Mouse (Mus musculus) thymus, postnatal 0 days (tissue): Measurements from ENCODE around the gene Ambra1. TPM values are rescaled to one million over a fixed set of nuclear protein-coding genes. Genes with fewer than 3 reads are reported as not detected.

Experiments
- DNase-seq: peaks from one replicate; pipeline ENCODE4 v3.0.0-alpha.2; 2015; ENCODE audit warnings: low spot score
- microRNA-seq: library from miRNA; unstranded; fragments of <30 nt; microRNA quantifications from one replicate; pipeline ENCODE4, GENCODE M21; 2016; ENCODE audit warnings: borderline number of aligned reads
- polyA plus RNA-seq: library from polyadenylated mRNA; unstranded; fragments of >200 nt; fragmentation: Nextera tagmentation; extraction: Ambion mirVana; gene quantifications from 2 replicates; pipeline ENCODE4 v1.2.1, GENCODE M21; 2015

Ambra1 gene
- polyA plus RNA-seq, 1 experiment from 2014 or later: 13.0 TPM

GRCm38 (mm10) chr2:91959544-91960410 lies 229.8 kb downstream of the Ambra1 start:
- DNase-seq: no peak

DNA sequence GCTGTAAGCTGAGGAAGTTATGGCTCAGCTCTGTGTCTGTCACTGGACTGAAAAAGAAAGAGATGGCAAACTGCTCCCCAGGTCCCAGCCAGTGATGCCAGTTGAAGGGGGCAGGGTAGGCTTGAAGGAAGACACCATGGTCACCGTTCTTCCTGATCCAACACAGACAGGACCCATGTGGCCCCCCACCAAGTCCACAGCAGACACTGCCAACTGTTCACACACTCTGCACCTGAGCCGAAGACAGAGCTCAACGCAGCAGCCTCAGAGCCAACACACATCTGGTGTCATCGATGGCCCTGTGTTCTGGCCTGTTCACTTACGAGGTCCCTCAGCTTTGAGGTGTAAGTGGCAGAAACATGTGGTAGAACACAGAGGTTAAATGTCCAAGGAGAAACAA lies 230.5 kb downstream of the Ambra1 start:
- DNase-seq: no peak

GRCm38 (mm10) chr2:91961901-91962761 lies 232.2 kb downstream of the Ambra1 start:
- peak; percentile 83 for DNase-seq

- DNase-seq: no peak
Observed at GRCm38 (mm10) chr2:91962864-91963401, 233.0 kb downstream of the Ambra1 start.

GRCm38 (mm10) chr2:91963443-91963932 lies 233.6 kb downstream of the Ambra1 start:
- DNase-seq: peak; percentile 94

- peak; percentile 27 for DNase-seq
Observed at GRCm38 (mm10) chr2:91964610-91965204, 234.8 kb downstream of the Ambra1 start.

DNA sequence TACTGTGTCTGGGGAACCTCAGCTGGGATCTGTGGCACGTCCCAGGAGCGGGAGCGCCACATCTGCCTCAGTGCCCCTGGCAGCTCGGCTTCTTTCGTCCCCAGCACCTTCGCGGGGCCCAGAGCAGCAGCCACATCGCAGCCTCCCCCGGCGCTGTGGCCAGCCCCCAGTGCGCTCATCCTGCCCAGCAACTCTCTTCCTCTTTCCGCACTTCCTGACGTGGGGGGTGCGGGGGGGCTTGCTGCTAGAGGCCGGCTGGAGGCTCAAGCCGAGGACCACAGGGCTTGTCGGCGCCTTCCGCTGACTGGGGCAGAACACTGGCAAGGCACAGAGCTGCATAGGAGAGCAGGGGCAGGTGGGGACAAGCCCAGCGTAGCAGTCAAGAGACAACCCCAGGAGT lies 235.5 kb downstream of the Ambra1 start:
- peak; percentile 41 for DNase-seq

DNA sequence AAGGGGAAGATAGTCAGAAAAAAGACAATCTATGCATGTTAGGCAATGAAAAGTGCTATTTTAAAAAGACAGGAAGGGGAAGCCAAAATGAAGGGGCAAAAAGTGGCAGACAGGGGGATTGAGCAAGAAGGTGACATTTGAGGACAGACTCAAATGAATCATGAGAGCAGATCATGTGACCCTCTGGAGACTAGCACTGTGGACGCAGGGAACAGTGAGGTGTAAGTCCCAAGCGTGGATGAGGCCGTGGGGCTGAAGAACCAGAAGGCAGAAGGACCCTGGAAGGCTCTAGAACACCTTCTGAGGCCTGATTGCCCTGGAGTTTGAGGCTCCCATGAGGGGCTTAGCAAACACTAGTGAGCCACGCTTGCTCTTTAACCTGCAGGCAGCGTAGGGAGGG lies 236.4 kb downstream of the Ambra1 start:
- no peak for DNase-seq

GRCm38 (mm10) chr2:91967962-91968361 lies 238.0 kb downstream of the Ambra1 start:
- DNase-seq: no peak

Small RNAs within 50 kb of the gene (microRNA-seq; reads per million reads assigned to microRNA genes)
- gene Mir6999: not detected

Other genes starting within 250 kb of the Ambra1 start
- gene Ckap5, start 203.4 kb upstream of the Ambra1 start, polyA plus RNA-seq: 82.1 and 95.1 TPM in 2 replicates
- gene F2, start 93.7 kb upstream of the Ambra1 start, polyA plus RNA-seq: 0.98 and 1.0 TPM in 2 replicates
- gene Zfp408, start 80.3 kb upstream of the Ambra1 start, polyA plus RNA-seq: 7.9 and 12.8 TPM in 2 replicates
- gene Arhgap1, start 80.3 kb upstream of the Ambra1 start, polyA plus RNA-seq: 118 and 123 TPM in 2 replicates
- 24.2 and 25.2 TPM in 2 replicates for gene Atg13, start 19.6 kb upstream of the Ambra1 start, polyA plus RNA-seq
- 12.9 and 13.8 TPM in 2 replicates for gene Harbi1, start 19.3 kb upstream of the Ambra1 start, polyA plus RNA-seq
- gene Chrm4, start 197.1 kb downstream of the Ambra1 start, polyA plus RNA-seq: 0.09 and 0.12 TPM in 2 replicates
- 118 and 153 TPM in 2 replicates for gene Mdk, start 202.2 kb downstream of the Ambra1 start, polyA plus RNA-seq
- 2.5 and 3.4 TPM in 2 replicates for gene Gm9821, start 215.6 kb downstream of the Ambra1 start, polyA plus RNA-seq
- 70.9 and 81.0 TPM in 2 replicates for gene Dgkz, start 245.7 kb downstream of the Ambra1 start, polyA plus RNA-seq